Mouse (Mus musculus) adrenal gland, postnatal 10 days (tissue): ENCODE measurements around the gene Tex52. TPM values are rescaled to one million over a fixed set of nuclear protein-coding genes. Genes with fewer than 3 reads are reported as not detected.

Experiments used
- DNase-seq: peaks from one replicate; pipeline ENCODE4 v3.0.0; 2021; ENCODE audit warnings: mixed read lengths
- long read RNA-seq, 2 experiments: library from polyadenylated mRNA; stranded (forward); transcript quantifications; one replicate each; pipeline ENCODE4 v2.0.0; 2021
- total RNA-seq, 2 experiments: library from RNA; stranded (reverse); gene quantifications; 2 replicates each; pipeline ENCODE4 v1.2.3; 2021

Tex52 gene
- not detected for total RNA-seq
- long read RNA-seq, experiment 1 = 0 reads
- long read RNA-seq, experiment 2 = 0 reads

DNA sequence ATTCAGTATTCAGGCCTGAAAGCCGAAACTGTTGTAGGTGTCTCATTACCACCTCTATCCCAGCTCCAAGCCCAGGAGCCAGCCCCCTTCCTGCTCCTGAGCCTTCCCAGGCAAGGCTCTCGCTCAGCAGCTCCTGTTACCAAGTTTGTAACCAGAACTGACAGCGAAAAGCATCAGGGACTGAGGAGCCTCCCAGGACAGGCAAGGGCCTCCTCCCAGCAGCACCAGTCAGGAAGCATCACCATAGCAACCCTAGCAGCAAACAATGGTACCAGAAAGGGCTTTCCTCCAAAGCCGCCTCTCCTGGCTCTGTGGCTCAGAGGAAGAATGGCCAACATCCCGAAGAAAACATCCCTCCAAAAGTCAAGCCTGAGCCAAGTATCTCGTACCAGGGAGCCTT lies at the start of gene Tex52, which contains the start of gene Gm44596:
TSS of gene Tex52 (plus strand) at position 265 of the 400 bp plus-strand sequence.
TSS of gene Gm44596 (plus strand) at position 312 of the 400 bp plus-strand sequence.
- no peak for DNase-seq

DNA sequence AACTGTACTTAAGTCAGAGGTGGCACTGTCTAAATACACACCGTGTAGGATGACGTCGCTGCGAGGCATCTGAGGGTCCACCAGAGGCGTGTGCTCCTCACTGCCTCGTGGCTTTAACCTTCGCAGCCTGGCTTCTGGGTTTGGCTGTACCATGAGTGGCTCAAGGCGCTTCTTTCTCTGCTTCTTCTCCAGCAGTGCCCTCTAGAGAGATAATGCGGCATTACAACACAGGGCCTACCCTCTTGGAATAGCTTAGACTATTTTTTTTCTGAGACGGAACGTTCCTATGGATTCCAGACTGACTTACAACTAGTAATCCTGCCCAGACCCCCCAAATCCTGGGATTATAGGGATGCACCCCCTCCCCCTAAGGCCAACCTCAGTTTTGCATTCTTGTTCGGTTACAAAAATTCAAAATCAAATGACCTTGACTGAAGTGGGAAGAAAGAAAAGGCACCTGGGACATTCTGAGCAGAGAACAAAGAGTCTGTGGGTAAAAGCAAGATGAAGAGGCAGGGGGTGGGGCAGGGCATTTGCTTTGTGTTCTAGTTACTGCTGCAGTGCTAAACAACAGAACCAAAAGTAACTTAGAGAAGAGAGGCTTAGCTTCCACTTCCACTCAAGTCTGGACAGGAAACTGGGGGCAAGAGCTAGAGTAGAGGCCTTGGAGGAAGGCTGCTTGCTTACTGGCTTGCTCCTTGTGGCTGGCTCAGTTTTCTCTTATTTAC lies 40.7 kb upstream of the Tex52 start:
- DNase-seq = peak; percentile 85

DNA sequence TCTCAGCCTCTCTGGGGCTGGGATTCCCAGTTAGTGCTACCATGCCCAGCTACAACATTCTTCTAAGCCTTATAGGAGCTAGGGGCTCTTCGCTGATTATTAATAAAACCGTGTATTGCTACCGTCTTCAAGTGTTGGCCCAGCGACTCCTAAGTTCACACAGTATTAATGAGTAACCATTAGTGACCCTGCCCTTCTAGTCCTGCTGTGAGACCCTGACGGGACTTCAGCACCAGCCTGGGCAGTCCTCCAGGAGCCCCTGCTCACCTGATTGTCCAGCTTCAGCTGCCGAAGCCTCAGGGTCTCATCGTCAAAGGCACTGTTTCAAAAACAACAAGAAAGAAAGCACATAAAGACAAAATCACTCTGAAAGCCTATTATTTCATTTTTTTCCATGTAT lies 37.8 kb upstream of the Tex52 start:
- DNase-seq = no peak

DNA sequence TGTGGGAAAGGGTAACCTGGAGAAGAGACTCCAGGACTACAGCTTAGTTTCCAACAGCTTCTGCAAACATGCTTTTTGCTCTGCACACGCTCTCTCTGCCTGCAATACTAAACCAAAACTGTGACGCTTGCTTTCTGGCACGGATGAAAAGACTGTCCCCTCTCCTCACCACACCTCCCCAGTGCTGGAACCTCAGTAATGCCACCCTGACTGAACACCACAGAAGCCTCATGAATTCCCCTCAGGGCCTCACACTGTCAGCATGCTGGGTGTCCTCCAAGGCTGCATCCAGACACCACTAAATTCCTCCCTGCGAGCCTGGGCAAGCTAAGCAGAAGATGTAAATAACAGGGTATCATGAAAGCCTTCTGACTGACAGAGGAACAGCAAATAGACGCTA lies 36.4 kb upstream of the Tex52 start:
- no peak for DNase-seq

DNA sequence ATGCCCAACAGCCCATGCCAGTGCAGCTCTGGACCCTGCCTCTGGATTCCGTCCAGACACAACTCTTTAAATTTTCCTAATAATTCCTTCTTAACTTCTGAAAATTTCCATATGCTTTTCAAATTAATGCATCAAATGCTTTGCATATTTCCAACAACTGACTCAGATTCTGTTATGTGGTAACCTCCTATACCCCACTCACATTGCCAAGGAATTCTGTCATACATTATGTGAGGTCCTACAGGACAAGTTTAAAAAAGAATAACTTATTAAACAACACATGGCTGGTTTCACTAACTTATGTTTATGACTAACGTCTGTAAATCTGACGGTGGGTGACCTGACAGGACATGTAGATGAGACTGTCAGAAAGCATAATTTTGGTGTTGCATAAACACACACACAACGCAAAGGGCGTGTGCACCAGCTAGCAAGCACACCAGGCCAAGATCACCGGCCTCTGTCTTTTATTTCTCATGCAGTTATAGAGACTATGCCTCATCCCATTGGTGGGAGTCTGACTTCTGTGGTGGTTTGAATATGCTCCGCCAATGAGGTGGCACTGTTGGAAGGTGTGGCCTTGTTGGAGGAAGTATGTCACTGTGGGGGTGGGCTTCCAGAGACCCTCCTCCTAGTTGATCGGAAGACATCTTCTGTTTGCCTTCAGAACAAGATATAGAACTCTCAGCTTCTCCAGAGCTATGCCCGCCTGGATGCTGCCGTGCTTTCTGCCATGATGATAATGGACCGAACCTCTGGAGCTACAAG lies 33.1 kb upstream of the Tex52 start:
- DNase-seq = no peak

DNA sequence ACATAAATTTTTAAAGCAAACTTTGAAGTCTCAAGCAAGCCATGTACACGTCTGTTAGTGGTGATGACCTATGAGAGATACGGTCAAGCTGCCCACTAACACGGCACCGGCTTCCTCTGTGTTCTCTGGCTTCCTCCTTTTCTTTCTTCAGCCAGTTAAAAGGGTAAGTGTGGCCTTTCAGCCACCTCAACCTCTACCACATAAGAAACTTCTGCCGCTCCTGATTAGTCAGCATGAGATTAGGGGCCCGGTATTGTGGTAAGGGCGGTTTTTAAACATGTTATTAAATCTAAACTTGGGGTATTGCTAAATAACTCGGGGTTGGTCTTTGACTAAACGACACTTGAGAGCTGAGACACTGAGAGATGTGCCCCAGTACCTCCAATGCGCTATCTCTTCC lies 29.6 kb upstream of the Tex52 start:
- DNase-seq = no peak

DNA sequence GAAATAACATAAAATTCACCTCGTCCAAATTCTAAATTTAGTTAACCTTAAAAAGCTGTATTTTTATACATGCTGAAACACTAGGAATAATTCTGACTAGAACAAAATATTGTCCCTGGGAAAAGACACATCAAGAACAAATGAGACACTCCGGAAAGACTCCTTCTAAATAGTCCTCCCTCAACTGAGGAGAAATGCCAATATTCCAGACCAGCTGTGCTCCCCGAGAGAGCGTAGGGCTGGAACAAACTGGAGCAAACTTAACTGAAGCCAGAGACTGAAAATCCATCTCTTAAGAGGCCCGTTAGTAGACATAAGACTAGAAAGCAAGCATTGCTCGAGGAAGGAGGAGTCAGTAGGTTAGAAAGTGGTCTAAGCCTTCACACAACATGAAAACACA lies 28.5 kb upstream of the Tex52 start:
- DNase-seq = no peak

DNA sequence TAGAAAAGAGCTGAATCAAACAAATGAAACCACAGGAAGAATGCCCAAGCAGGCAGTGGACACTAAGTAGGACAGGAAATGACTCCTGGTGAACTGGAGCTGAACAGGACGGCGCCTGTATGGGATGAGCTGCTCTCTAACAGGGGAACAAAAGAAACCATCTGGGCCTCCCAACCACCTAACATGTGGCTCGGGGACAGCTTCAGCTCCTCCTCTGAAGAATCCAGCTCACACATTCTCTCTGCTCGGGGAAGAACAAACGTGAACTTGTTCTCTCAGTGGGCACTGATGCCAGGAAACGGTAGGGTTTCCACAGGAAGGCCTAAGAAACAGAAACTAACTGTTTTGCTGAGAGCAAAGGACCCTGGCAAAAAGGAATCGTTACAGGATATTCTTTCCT lies 25.5 kb upstream of the Tex52 start:
- no peak for DNase-seq

DNA sequence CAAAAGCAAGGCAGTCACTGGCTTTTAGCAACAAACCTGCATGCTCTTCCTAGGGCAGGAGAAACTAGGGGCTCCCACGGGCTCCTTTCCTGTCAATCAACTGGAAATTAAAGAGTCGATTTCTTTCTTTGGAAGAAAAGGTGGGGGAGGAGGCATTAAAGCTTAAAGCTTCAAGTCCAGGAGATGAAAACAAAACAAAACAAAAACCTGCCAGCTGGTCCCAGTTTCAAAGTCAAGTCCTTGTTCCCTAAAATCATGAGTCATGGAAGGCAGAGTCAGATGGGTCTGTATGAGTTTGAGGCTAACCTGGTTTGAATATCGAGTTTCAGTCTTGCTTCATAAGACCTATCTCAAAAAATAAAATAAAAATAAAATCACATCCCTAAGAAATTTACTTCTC lies 21.1 kb upstream of the Tex52 start:
- no peak for DNase-seq

DNA sequence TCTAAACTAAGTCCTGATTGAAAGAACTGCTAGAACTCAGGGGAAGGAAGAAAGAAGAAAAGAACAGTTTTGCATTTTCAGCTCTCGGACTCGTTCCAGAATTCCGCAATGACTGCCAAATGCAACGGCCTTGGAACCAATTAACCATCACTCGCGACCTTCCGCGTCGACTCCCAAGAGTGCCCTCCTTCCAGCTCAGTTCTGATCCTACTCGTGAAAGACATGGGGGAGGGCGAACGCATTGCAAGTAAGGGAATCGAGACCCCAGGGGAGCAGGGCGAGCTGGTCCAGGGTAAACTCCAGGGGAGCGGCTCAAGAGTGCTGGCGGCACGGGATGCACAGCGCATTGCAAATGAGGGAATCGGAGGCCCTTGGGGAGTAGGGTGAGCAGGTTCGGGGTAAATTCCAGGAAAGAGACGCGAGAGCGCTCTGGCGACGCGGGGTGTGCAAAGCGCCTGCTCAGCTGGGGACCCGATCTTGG lies 20.0 kb upstream of the Tex52 start:
- DNase-seq = peak; percentile 79

DNA sequence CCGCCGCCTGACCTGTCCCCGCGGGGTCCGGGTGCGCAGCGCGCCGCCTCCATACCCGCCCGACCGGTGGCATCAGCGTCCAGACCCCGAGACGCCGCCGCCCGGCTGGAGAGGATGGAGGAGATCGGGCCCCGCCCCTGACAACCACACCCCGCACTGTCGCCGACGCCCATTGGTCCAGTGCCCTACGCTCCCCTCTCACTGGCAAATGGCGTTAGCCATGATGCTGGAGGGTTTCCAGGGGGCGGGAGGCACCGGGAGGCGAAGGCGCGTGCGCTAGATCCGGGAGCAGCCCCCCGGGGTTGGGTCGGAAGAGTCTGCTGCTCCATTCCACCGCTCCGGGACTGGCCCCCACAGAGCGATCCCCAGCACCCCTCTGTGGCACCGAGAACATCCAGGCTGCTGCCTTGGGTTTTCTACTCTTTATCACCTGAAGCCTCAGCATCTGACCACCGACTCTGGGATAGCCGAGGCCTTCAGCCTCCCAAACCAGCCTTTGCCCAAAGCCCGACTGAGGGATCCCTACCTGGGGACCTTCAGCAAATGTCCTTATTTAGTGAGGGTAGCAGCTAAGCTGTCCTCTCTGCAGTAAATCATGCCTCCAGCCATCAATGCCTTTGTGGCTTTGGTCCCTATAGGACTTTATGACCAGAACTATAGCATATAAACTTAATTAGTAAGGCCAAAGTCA lies 19.4 kb upstream of the Tex52 start, which contains the start of gene Tulp3:
TSS of gene Tulp3 (minus strand) at position 126 of the 691 bp plus-strand sequence.
- peak; percentile 98 for DNase-seq

DNA sequence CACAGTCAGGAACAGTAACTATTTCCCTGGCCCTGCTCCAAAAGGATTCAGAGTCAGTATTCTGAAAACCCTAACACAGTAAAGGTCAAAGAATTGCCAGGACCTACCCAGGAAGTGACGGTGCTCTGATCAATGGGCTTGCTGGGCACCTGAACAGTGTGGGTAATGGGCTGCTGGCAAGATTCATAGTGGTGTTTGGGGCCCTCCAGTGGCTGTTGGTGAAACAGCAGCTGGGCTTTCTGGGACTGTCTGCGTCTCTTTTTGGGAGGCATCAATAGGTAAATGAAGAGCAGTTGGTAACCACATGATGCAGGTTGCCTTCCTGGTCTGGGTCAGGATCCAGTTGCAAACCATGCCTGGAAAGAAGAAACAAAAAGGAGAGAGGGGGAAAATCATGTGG lies 16.3 kb upstream of the Tex52 start:
- DNase-seq = peak; percentile 80

DNA sequence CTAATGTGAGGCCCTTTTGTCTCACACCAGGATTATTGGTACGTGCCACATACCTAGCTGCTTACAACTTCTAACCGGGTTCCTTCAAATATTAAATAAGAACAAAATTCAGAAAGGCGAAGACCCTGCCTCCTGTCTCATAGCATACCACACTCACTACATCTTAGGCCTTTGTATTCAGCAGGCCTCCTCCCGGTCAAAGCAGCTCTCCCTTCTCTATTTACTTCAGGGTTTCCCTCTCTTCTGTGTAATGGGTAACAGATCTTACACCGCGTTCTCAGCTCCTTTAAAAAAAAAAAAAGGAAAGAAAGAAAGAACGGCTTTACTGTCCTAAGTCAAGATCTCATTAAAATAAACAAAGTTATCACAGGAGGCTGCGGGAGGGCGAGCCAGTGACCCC lies 13.4 kb upstream of the Tex52 start:
- DNase-seq = no peak

DNA sequence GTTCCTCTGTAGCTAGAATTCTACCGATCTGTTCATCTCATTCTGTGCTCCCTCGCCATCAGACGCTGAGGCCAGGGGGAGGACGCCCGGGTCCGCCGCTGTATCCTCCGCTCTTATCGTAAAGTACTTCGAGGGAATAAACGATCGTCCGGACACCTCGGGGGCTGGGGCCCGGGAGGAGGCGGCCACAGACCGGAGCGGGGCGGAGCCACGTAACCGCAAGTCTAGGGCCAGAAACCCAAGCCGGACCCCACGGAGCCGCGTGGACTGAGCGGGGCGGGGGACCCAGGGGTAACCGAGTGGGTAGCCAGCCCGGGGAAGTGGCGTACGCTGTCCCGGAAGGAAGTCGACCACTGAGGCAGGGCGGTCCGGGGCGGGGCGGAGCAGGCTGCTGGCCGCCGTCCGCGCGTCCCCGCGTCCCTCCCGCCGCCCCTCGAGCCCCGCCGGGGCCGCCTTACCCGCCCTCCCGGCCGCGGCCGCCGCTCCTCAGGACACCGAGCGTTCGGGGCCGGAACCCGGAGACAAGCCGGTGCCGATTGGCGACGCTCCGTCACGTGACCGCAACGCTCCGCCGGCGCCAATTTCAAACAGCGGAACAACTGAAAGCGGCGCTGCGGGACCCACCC lies 12.8 kb upstream of the Tex52 start, which contains the start of the genes Rhno1 and Foxm1:
TSS of gene Rhno1 (minus strand) at position 531 of the 626 bp plus-strand sequence.
TSS of gene Foxm1 (plus strand) at position 587 of the 626 bp plus-strand sequence.
- peak; percentile 91 for DNase-seq

DNA sequence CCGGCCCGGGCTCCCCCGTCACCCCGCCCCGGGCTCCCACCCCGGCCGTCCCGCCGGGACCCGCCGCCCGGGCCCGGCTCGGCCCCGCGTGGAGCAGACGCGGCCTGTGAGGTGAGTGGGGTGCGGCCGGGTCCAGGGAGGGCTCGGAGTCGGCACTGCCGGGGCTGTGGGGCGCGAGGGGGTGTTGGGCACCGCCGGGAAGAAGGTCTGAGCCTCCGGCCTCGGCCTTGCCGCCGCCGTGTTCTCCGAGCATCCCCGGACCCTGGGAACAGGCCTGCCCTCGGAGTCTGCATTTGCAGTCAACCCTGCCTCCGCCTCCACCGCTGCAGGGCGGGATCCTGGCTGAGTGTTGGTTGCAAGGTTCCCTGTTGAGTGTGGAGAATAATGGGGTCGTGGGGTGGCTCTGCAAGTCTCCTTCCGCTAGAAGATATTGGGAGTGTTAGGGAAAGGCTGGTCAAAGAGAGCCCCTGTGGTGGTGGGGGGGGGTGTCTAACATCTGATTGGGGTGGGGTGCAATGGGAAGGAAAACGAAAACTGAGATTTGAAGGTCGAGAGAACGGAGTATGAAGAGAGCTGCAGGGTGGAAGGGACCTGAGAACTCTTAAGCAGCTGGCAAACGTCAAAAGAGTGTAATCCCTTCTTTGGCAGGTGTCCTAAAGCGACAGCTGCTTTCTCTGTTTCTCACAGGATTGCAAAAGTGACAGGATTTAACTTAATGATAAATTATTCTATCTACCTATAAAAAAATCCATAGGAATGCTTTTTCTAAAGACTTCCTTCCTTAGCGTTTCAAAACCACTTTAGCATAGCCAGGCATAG lies 12.0 kb upstream of the Tex52 start:
- no peak for DNase-seq

DNA sequence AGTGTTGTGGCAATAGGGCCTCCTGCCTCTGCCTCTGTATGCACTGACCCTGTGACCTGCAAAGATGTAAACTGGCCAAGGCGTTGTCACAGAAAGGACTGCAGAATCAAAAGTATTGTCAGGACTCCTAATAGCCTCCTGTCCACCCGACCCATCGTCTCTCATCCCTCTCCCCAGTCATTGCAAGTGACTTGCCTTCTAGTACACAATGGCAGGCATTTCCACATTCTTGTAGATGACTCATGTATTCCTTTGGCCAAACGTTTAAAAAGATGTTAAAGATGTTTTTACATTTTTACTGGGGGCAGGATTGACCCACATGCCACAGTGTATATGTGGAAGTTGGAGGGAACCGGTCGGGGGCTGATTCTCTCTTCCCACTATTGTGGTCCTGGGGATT lies 10.5 kb upstream of the Tex52 start:
- DNase-seq = no peak

DNA sequence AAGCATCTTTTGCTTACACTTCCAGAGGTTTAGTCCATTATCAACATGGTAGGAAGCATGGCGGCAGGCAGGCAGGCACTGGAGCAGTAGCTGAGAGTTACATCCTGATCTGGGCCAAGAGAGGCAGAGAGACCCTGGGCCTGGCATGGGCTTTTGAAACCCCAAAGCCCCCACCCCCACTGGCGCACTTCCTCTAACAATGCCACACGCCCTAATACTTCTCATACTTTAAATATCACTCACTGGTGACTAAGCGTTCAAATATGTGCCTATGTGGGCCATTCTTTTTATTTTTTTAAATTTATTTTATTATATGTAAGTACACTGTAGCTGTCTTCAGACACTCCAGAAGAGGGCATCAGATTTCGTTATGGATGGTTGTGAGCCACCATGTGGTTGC lies 8.8 kb upstream of the Tex52 start:
- no peak for DNase-seq

DNA sequence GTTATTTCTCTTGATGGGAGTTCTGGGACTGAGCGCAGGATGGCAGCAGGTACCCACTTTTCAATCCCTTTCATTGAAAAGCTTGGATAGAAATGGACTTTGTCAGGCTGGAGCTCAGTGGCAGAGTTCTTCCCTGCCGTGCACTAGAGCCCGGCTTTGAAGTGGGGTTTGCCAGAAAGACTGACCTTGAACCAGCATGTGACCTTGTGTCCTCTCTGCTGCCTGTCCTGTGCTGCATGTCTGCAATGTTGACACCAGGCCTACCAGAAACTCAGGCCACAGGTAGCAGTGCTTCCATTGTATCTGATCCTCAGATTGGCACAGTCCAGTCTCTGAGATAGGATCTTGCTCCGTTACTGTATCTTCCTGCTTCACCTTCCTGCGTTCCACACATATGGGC lies 5.2 kb upstream of the Tex52 start:
- peak; percentile 20 for DNase-seq

DNA sequence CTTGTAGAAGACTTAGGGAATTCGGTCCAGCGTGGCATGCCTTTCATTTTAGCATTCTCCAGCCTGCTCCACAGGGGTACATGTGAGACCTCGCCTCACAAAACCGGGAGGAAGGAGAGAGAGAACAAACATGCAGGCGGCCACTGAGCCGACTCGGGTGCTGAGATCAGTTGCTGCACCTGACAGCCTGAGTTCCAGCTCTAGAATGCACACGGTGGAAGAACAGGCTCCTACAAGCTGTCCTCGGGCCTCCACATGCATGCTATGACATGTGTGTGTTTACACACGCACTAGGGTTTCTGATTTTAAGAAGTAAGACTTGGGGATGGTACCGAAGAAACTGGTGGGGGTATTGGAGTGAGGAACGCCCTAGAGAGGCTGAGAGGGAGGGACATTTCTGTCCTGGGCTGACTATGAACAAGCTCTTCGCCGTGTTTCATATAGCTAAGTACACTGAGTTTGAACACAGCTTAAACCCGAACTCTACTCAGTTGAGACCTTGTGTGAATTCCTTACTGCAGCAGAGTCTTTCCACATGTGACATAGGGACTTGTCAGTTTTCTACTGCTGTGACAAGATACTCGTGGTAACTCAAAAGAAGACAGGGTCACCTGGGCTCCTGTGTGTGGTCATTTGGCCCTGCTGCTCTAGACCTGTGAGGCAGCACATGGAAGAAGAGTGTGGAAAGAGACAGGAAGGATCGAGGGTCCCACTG lies 1.3 kb downstream of the Tex52 start:
- DNase-seq = no peak

DNA sequence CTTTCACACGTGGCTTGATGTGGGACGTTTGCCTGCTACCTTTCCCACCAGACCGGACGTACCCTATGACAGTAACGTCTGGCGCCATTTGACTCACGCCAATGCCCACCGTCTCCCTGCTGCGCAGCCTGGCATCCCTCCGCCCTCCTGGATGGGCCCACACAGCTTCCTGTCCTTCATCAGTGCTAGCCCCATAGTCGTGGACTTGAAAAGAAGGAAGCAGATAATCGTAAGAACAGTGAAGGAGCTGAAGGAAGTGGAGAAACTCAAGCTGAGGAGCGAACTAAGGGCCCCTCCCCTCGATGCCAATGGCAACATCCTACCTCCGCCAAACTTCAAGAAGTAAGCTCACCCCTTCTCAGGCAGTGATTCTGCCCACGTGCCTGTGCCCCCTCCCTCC lies 4.4 kb downstream of the Tex52 start:
- no peak for DNase-seq
